Mouse (Mus musculus): ENCODE measurements around the gene Degs1.

DNA sequence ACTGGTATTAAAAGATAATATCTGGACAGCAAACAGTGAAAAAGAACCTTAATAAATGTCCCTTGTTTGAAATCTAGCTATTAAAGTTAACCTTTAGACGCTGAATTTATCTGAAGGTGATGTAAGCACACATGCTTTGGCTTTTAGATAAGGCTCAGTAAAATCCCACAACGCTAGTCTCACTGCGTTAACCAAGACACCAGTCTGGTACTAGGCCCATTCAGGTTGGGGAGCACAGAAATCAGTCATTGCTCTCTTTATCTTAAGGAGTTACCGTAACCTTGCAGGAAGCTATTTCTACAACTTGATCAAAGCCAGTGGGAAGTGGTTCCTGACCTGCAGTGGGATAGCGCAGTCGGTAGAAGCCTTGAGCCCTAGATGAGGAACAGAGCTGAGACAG is 7.5 kb downstream of the Degs1 start:
- TF ChIP-seq CTCF (IDR thresholded peaks at IDR 0.05; ENCODE audit: borderline replicate concordance, extremely low read depth, insufficient read depth, insufficient read length) (no peak), POLR2A (IDR thresholded peaks at IDR 0.05; ENCODE audit: borderline replicate concordance, extremely low read depth, insufficient read depth, insufficient read length, poor library complexity, severe bottlenecking) (no peak)

Data from brain, embryonic 14.5 days (tissue).